8 mouse cellular contexts compared by ENCODE assay signal in genomic region chr6:88627317-88627811, GRCm38 (mm10). TPM values are rescaled to one million over a fixed set of nuclear protein-coding genes. Genes with fewer than 3 reads are reported as not detected.
A peak's percentile ranks its signal among the peaks of the same experiment; 100 is the strongest.
DNase-seq lines count a peak whose midpoint lies in the region.

No protein-coding gene starts in this region.

- no peaks in the 10 kb centered on the region for H3K36me3 ChIP-seq in hindbrain, embryonic 10.5 days

- peak overlapping the region; percentile 88 for H3K27ac ChIP-seq in hindbrain, embryonic 10.5 days

- WGBS in hindbrain, embryonic 10.5 days: under 1% methylated on average over 51 of the region's 51 CpGs

- peaks cover 14% of the 10 kb centered on the region for H3K4me1 ChIP-seq in hindbrain, embryonic 10.5 days (replicated peaks)

- DNase-seq in adrenal gland, adult (ENCODE audit: inconsistent age in 2 of 2, low spot score in 1 of 2): peak; percentile 63 to 81
- DNase-seq in cerebellum, postnatal 10 days: peak; percentile 96 to 97
- DNase-seq in frontal cortex, postnatal 10 days (ENCODE audit: low spot score in 2 of 2): peak; percentile 62 to 73
- peak; percentile 89 for DNase-seq in hindbrain, embryonic 10.5 days (ENCODE audit: low spot score)
- DNase-seq in layer of hippocampus, postnatal 14 days (ENCODE audit: low spot score in 2 of 2): peak; percentile 71 to 74
- DNase-seq in lung, postnatal 36 days: peak; percentile 39
- DNase-seq in right cerebral cortex, adult 2 months (ENCODE audit: low spot score in 2 of 2): peak; percentile 40 to 60
- DNase-seq in yolk sac, embryonic 10.5 days (ENCODE audit: low spot score): peak; percentile 76

- peak overlapping the region; percentile 59 for H3K4me3 ChIP-seq in hindbrain, embryonic 10.5 days

- no peaks in the 10 kb centered on the region for H3K9me3 ChIP-seq in hindbrain, embryonic 10.5 days

- peaks cover 29% of the 10 kb centered on the region for H3K27me3 ChIP-seq in hindbrain, embryonic 10.5 days (ENCODE audit: insufficient read depth, poor library complexity, severe bottlenecking)

RNA-seq across cellular contexts. Expression of gene Kbtbd12, which starts 10.4 kb away (rescaled TPM):
- not detected in 2 replicates for polyA plus RNA-seq in hindbrain, embryonic 10.5 days (2016; fragmentation: Nextera tagmentation; extraction: Ambion mirVana)
- 1 to 10 TPM in 1 of 2 experiments, under 1 TPM in 1; 0.21 to 1.2 TPM for total RNA-seq in layer of hippocampus, postnatal 14 days (2021)

Comparison
In these comparisons a context has a peak if more than half of its experiments do, and no peak if none do; other contexts are left out.
1. Peak in every context shown above with its lines: DNase-seq, H3K4me3 ChIP-seq and H3K27ac ChIP-seq.
2. DNase-seq: peak in every context shown above with its lines; median percentile 96 in cerebellum, postnatal 10 days; 89 in hindbrain, embryonic 10.5 days; 76 in yolk sac, embryonic 10.5 days; 72 in layer of hippocampus, postnatal 14 days; 72 in adrenal gland, adult; 68 in frontal cortex, postnatal 10 days; 50 in right cerebral cortex, adult 2 months; 39 in lung, postnatal 36 days.